Mouse (Mus musculus) stomach, embryonic 15.5 days (tissue): ENCODE measurements around the gene Cox6a2. TPM values are rescaled to one million over a fixed set of nuclear protein-coding genes. Genes with fewer than 3 reads are reported as not detected.
A peak's percentile ranks its signal among the peaks of the same experiment; 100 is the strongest.

Experiments used
- ATAC-seq: fragments of 200-750 bp; cut with Nextera tagmentation; 2 replicates; pipeline ENCODE4 v1.8.0; 2017; ENCODE audit warnings: low read depth, moderate number of reproducible peaks, moderate TSS enrichment; ENCODE audit not compliant: insufficient read depth, low FRiP score
- H3K27ac ChIP-seq: fragments of 300-500 bp; sonication (generic); 2 replicates; pipeline ENCODE4 v1.5.1; 2015; ENCODE audit warnings: mild to moderate bottlenecking, inconsistent platforms
- H3K27me3 ChIP-seq: fragments of 300-500 bp; sonication (generic); replicated peaks from 2 replicates; pipeline ENCODE4 v1.6.1; 2015; ENCODE audit warnings: inconsistent platforms
- H3K36me3 ChIP-seq: fragments of 300-500 bp; sonication (generic); 2 replicates; pipeline ENCODE4 v1.6.1; 2015; ENCODE audit warnings: inconsistent platforms
- H3K4me1 ChIP-seq: fragments of 300-500 bp; sonication (generic); 2 replicates; pipeline ENCODE4 v1.6.1; 2015; ENCODE audit warnings: inconsistent platforms
- H3K4me2 ChIP-seq: fragments of 300-500 bp; sonication (generic); 2 replicates; pipeline ENCODE4 v1.6.1; 2015; ENCODE audit warnings: mild to moderate bottlenecking, inconsistent platforms
- H3K4me3 ChIP-seq: fragments of 300-500 bp; sonication (generic); replicated peaks from 2 replicates; pipeline ENCODE4 v1.5.1; 2015; ENCODE audit warnings: inconsistent platforms
- H3K9ac ChIP-seq: fragments of 300-500 bp; sonication (generic); 2 replicates; pipeline ENCODE4 v1.6.1; 2015; ENCODE audit warnings: inconsistent platforms
- H3K9me3 ChIP-seq: fragments of 300-500 bp; sonication (generic); 2 replicates; pipeline ENCODE4 v1.6.1; 2016; ENCODE audit warnings: inconsistent platforms
- WGBS: fragments of 180-500 bp; shearing (Covaris S2); methylation state at CpG from one replicate; pipeline ENCODE4 v1.1.7; 2015; 5-methylcytosine and 5-hydroxymethylcytosine counted together
- polyA plus RNA-seq: library from polyadenylated mRNA; unstranded; fragments of >200 nt; fragmentation: Nextera tagmentation; extraction: Ambion mirVana; gene quantifications from 2 replicates; pipeline ENCODE4 v1.2.1, GENCODE M21; 2015

Gene Cox6a2
- polyA plus RNA-seq, 1 experiment from 2014 or later: 1.0 TPM

GRCm38 (mm10) chr7:128243921-128244320 is 37.7 kb upstream of the Cox6a2 start:
- WGBS: 63% methylated on average over 10 of the region's 10 CpGs
- no peaks in the 10 kb centered on the region for H3K27me3 ChIP-seq
- ATAC-seq: no peak
- no peak overlapping the region for H3K27ac ChIP-seq
- no peak overlapping the region for H3K9ac ChIP-seq
- H3K4me1 ChIP-seq: peaks cover 38% of the 10 kb centered on the region
- no peak overlapping the region for H3K4me3 ChIP-seq
- H3K9me3 ChIP-seq: no peaks in the 10 kb centered on the region
- peaks cover 49% of the 10 kb centered on the region for H3K36me3 ChIP-seq
- H3K4me2 ChIP-seq: no peak overlapping the region

GRCm38 (mm10) chr7:128242331-128242730 is 36.1 kb upstream of the Cox6a2 start:
- H3K36me3 ChIP-seq: peaks cover 49% of the 10 kb centered on the region
- H3K4me3 ChIP-seq: no peak overlapping the region
- WGBS: 91% methylated on average over 16 of the region's 16 CpGs

GRCm38 (mm10) chr7:128240131-128240784 is 34.1 kb upstream of the Cox6a2 start:
- Histone ChIP-seq H3K36me3 (peaks cover 45% of the 10 kb centered on the region), H3K9me3 (no peaks in the 10 kb centered on the region), H3K27ac (no peak overlapping the region), H3K4me3 (no peak overlapping the region), H3K27me3 (no peaks in the 10 kb centered on the region), H3K4me2 (no peak overlapping the region), H3K9ac (no peak overlapping the region), H3K4me1 (peaks cover 25% of the 10 kb centered on the region)
- ATAC-seq: no peak
- 95% methylated on average over 27 of the region's 27 CpGs for whole genome bisulfite sequencing

More at GRCm38 (mm10) chr7:128242331-128242730, 36.1 kb upstream of the Cox6a2 start:
- no peak overlapping the region for H3K27ac ChIP-seq
- H3K9ac ChIP-seq: no peak overlapping the region
- no peaks in the 10 kb centered on the region for H3K27me3 ChIP-seq
- no peaks in the 10 kb centered on the region for H3K9me3 ChIP-seq
- H3K4me2 ChIP-seq: no peak overlapping the region
- peaks cover 29% of the 10 kb centered on the region for H3K4me1 ChIP-seq
- ATAC-seq: no peak

- Histone ChIP-seq H3K9ac (peak overlapping the region; percentile 10; the same call in 1 of the 2 replicates), H3K36me3 (peaks cover 33% of the 10 kb centered on the region), H3K27ac (peak overlapping the region; percentile 90), H3K4me2 (peak overlapping the region; percentile 73), H3K4me1 (peaks cover 25% of the 10 kb centered on the region), H3K9me3 (no peaks in the 10 kb centered on the region), H3K27me3 (no peaks in the 10 kb centered on the region), H3K4me3 (peak overlapping the region; percentile 68)
- no peak for ATAC-seq
- 22% methylated on average over 4 of the region's 4 CpGs for WGBS
Measured at GRCm38 (mm10) chr7:128238991-128239390, 32.8 kb upstream of the Cox6a2 start.

- Histone ChIP-seq H3K4me2 (peak within 1 kb of the TSS; percentile 73), H3K9me3 (no peaks in the 10 kb centered on the region), H3K36me3 (peaks cover 30% of the 10 kb centered on the region), H3K27me3 (no peaks in the 10 kb centered on the region), H3K27ac (peak within 1 kb of the TSS; percentile 99), H3K4me1 (peaks cover 25% of the 10 kb centered on the region), H3K4me3 (peak within 1 kb of the TSS; percentile 68), H3K9ac (peak within 1 kb of the TSS; percentile 65)
- ATAC-seq: peak; percentile 88
- WGBS: under 1% methylated on average over 72 of the region's 72 CpGs
Measured at GRCm38 (mm10) chr7:128237927-128238778, 32.0 kb upstream of the Cox6a2 start, which contains the start of gene 9130023H24Rik. Gene 9130023H24Rik, minus strand, starts transcription at chr7:128238031.

- Histone ChIP-seq H3K27ac (peak overlapping the region; percentile 99), H3K9ac (peak overlapping the region; percentile 35), H3K36me3 (peaks cover 24% of the 10 kb centered on the region), H3K4me3 (peak overlapping the region; percentile 68), H3K27me3 (no peaks in the 10 kb centered on the region), H3K9me3 (no peaks in the 10 kb centered on the region), H3K4me1 (peaks cover 25% of the 10 kb centered on the region), H3K4me2 (peak overlapping the region; percentile 62)
- no peak for ATAC-seq
- WGBS: under 1% methylated on average over 25 of the region's 25 CpGs
Measured at GRCm38 (mm10) chr7:128237593-128237926, 31.4 kb upstream of the Cox6a2 start.

GRCm38 (mm10) chr7:128236856-128237592 is 30.8 kb upstream of the Cox6a2 start, which contains the start of gene Armc5:
Gene Armc5, plus strand, starts transcription at chr7:128237342.
- ATAC-seq: peak; percentile 13; the same call in 1 of the 2 replicates
- H3K27ac ChIP-seq: peak within 1 kb of the TSS; percentile 99
- H3K4me3 ChIP-seq: peak within 1 kb of the TSS; percentile 68

GRCm38 (mm10) chr7:128236426-128236825 is 30.2 kb upstream of the Cox6a2 start:
- Histone ChIP-seq H3K27ac (no peak overlapping the region; the same call in 1 of the 2 replicates), H3K9me3 (no peaks in the 10 kb centered on the region), H3K4me2 (peak overlapping the region; percentile 62; the same call in 1 of the 2 replicates), H3K4me1 (peaks cover 25% of the 10 kb centered on the region), H3K36me3 (peaks cover 13% of the 10 kb centered on the region), H3K4me3 (peak overlapping the region; percentile 68; the same call in 1 of the 2 replicates), H3K27me3 (no peaks in the 10 kb centered on the region), H3K9ac (no peak overlapping the region)
- ATAC-seq: no peak
- WGBS: 92% methylated on average over 13 of the region's 13 CpGs

More at GRCm38 (mm10) chr7:128236856-128237592, 30.8 kb upstream of the Cox6a2 start, which contains the start of gene Armc5:
- WGBS: 23% methylated on average over 37 of the region's 37 CpGs
- peaks cover 25% of the 10 kb centered on the region for H3K4me1 ChIP-seq
- H3K4me2 ChIP-seq: peak within 1 kb of the TSS; percentile 62
- H3K27me3 ChIP-seq: no peaks in the 10 kb centered on the region
- no peaks in the 10 kb centered on the region for H3K9me3 ChIP-seq
- H3K36me3 ChIP-seq: peaks cover 19% of the 10 kb centered on the region
- peak within 1 kb of the TSS; percentile 65 for H3K9ac ChIP-seq

GRCm38 (mm10) chr7:128235481-128235880 is 29.3 kb upstream of the Cox6a2 start:
- Histone ChIP-seq H3K4me2 (no peak overlapping the region), H3K9me3 (no peaks in the 10 kb centered on the region), H3K27me3 (no peaks in the 10 kb centered on the region), H3K4me1 (peaks cover 23% of the 10 kb centered on the region), H3K9ac (no peak overlapping the region), H3K4me3 (no peak overlapping the region), H3K36me3 (peaks cover 7% of the 10 kb centered on the region), H3K27ac (no peak overlapping the region)
- ATAC-seq: no peak
- WGBS: 79% methylated on average over 1 of the region's 1 CpGs

- peaks cover 17% of the 10 kb centered on the region for H3K4me1 ChIP-seq
- no peaks in the 10 kb centered on the region for H3K9me3 ChIP-seq
- no peak overlapping the region for H3K9ac ChIP-seq
- no peak overlapping the region for H3K27ac ChIP-seq
- H3K4me2 ChIP-seq: no peak overlapping the region
- no peaks in the 10 kb centered on the region; the same call in 1 of the 2 replicates for H3K36me3 ChIP-seq
- ATAC-seq: no peak
- 72% methylated on average over 2 of the region's 2 CpGs for WGBS
- no peak overlapping the region for H3K4me3 ChIP-seq
- H3K27me3 ChIP-seq: no peaks in the 10 kb centered on the region
Measured at GRCm38 (mm10) chr7:128234796-128235195, 28.6 kb upstream of the Cox6a2 start.

- Histone ChIP-seq H3K4me1 (peaks cover 5% of the 10 kb centered on the region), H3K9ac (no peak overlapping the region), H3K4me2 (no peak overlapping the region), H3K27me3 (no peaks in the 10 kb centered on the region), H3K4me3 (no peak overlapping the region), H3K36me3 (no peaks in the 10 kb centered on the region), H3K27ac (no peak overlapping the region), H3K9me3 (no peaks in the 10 kb centered on the region)
- WGBS: 42% methylated on average over 8 of the region's 8 CpGs
- no peak for ATAC-seq
Measured at GRCm38 (mm10) chr7:128231741-128232140, 25.6 kb upstream of the Cox6a2 start.
